Mouse (Mus musculus): ENCODE results near the gene Fut2. TPM values are rescaled to one million over a fixed set of nuclear protein-coding genes. Genes with fewer than 3 reads are reported as not detected.
A peak's percentile ranks its signal among the peaks of the same experiment; 100 is the strongest.

Gene Fut2
- polyA plus RNA-seq, 1 experiment: 0.21 TPM

DNA sequence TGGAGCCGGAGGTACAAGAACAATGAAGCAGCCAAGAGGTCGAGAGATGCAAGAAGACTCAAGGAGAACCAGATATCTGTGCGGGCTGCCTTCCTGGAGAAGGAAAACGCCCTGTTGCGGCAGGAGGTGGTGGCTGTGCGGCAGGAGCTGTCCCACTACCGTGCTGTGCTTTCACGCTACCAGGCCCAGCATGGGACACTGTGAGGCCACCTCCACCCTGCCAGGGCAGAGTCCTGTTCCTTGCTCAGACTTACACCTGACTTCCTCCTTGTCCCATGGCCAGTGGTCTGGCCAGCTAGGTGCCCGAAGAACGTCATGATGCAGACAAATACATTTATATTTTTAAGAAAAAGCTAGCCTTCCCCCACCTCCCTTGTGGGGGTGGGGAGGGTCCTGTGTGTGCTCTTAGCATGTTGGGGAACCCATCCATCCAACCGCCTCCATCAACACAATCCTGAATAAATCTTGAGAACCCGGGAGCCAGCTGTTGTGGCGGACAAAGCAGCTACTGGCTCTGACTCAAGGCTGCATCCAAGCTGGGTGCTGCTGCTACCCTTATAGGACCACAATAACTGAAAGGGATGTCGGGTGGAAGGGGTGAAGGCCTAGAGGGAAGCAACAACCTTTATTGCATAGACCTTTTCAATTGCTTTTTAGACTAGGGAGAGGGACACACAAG lies 43.6 kb upstream of the Fut2 start:
- Histone ChIP-seq H3K4me1 (ENCODE audit: control insufficient read depth, insufficient read depth, low read length) (peaks cover 11% of the 10 kb centered on the region), H3K4me3 (ENCODE audit: insufficient read depth, low read length) (no peak overlapping the region), H3K27ac (ENCODE audit: insufficient read depth, low read length) (no peak overlapping the region)
- TF ChIP-seq POLR2A (IDR thresholded peaks at IDR 0.05; ENCODE audit: extremely low read depth, insufficient read depth, low read length) (peak; percentile 59), CTCF (IDR thresholded peaks at IDR 0.05; ENCODE audit: extremely low read depth, insufficient read depth, low read length) (no peak)

DNA sequence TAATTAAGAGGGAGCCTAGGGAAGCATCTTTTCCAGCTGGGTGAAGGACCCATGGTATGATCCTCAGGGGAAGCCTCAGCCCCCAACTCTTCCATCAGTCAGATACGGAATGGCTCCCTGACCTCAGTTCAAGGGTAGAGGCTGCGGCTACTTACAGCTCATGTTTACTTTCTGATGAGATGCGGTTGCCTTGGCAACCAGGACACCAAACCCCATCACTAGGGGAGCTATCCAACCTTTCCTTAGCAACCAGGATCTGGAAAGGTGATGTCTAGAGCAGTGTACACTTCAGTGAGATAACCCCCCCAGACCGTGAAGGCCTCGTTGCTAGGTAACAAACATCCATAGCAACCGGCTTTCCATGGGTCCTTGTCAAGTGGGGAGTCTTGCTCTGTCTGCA lies 42.8 kb upstream of the Fut2 start:
- TF ChIP-seq CTCF (IDR thresholded peaks at IDR 0.05; ENCODE audit: extremely low read depth, insufficient read depth, low read length): no peak
- TF ChIP-seq POLR2A (IDR thresholded peaks at IDR 0.05; ENCODE audit: extremely low read depth, insufficient read depth, low read length): 0 out of 2 replicates have a peak, but pooled peaks have one; percentile 8
- peaks cover 11% of the 10 kb centered on the region for H3K4me1 ChIP-seq (ENCODE audit: control insufficient read depth, insufficient read depth, low read length)
- peak overlapping the region; percentile 82; the same call in 1 of the 2 replicates for H3K27ac ChIP-seq (ENCODE audit: insufficient read depth, low read length)
- no peak overlapping the region for H3K4me3 ChIP-seq (ENCODE audit: insufficient read depth, low read length)

DNA sequence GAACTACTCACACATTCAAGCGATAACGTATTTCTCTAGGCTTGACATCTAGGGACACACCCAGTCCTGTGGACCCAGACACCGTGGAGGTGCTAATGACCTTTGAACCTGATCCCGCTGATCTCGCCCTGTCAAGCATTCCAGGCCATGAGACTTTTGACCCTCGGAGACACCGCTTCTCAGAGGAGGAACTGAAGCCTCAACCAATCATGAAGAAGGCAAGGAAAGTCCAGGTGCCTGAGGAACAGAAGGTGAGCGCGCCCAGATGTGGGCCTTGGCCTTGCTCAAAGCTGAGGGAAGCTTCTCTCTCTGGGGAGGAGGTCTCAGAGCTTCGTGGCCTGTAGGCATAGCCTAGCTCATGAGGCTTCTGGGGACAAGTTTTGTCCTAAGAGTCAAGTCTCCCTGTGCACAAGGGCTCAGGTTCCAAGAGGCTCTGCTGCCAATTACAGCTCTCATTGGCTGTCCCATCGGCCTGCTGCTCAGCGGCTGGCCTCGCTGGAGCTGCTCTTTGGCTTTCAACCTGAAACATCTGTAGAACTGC lies 42.1 kb upstream of the Fut2 start:
- Histone ChIP-seq H3K4me1 (ENCODE audit: control insufficient read depth, insufficient read depth, low read length) (peaks cover 11% of the 10 kb centered on the region), H3K4me3 (ENCODE audit: insufficient read depth, low read length) (peak overlapping the region; percentile 97; the same call in 1 of the 2 replicates), H3K27ac (ENCODE audit: insufficient read depth, low read length) (peak overlapping the region; percentile 82)
- TF ChIP-seq POLR2A (IDR thresholded peaks at IDR 0.05; ENCODE audit: extremely low read depth, insufficient read depth, low read length) (peak; percentile 26; the same call in 1 of the 2 replicates), CTCF (IDR thresholded peaks at IDR 0.05; ENCODE audit: extremely low read depth, insufficient read depth, low read length) (no peak)

DNA sequence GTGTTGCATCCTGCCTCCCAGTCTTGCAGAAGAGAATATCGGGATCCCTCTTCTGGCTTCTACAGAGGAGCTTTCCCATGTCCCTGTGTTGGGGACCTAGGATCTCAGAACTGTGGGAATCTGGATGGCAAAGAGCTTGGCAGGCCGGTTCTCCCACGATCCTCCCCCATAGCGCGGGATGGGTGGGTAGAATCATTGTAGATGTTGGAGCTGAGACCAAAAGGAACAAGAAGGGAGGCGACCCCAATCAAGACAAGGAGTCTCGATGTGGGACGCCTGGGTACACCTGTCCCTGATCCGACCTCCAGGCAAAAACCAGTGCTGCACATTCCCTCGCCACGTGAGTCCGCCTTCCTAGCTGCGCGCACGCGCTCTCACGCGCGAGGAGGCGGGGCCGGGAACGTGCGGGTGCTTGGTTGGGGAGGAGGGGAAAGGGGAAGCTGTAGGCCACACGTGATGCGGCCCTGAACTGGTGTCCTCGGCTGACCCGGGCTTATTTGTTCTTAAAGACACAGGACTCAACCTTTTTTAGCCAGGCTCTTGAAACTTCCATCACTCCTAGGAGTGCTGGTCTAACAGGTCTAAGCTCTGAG lies 41.3 kb upstream of the Fut2 start:
- H3K4me1 ChIP-seq (ENCODE audit: control insufficient read depth, insufficient read depth, low read length): peaks cover 11% of the 10 kb centered on the region
- peak overlapping the region; percentile 97 for H3K4me3 ChIP-seq (ENCODE audit: insufficient read depth, low read length)
- peak overlapping the region; percentile 95 for H3K27ac ChIP-seq (ENCODE audit: insufficient read depth, low read length)
- TF ChIP-seq CTCF (IDR thresholded peaks at IDR 0.05; ENCODE audit: extremely low read depth, insufficient read depth, low read length): no peak
- TF ChIP-seq POLR2A (IDR thresholded peaks at IDR 0.05; ENCODE audit: extremely low read depth, insufficient read depth, low read length): peak; percentile 69

DNA sequence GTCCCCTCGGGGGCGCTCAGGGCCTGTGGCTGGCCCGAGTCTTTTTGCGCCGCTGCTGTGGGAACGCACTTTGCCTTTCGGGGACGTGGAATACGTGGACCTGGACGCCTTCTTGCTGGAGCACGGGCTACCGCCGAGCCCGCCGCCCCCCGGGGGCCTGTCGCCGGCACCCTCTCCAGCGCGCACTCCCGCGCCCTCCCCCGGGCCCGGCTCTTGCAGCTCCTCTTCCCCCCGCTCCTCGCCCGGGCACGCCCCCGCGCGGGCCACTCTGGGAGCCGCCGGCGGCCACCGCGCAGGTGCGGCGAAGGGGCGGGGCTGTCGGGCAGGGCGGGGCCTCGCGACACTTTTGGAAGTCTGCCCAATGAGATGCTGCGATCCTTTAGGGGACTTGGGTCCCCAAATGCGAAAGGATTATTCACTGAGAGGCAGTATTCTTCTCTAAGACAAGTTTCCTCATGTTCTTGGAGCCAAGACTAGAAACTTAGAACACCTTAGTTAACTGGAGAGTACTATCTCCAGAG lies 40.6 kb upstream of the Fut2 start:
- Histone ChIP-seq H3K4me3 (ENCODE audit: insufficient read depth, low read length) (peak overlapping the region; percentile 97), H3K4me1 (ENCODE audit: control insufficient read depth, insufficient read depth, low read length) (peaks cover 11% of the 10 kb centered on the region), H3K27ac (ENCODE audit: insufficient read depth, low read length) (peak overlapping the region; percentile 100)
- TF ChIP-seq POLR2A (IDR thresholded peaks at IDR 0.05; ENCODE audit: extremely low read depth, insufficient read depth, low read length) (peak; percentile 46; the same call in 1 of the 2 replicates), CTCF (IDR thresholded peaks at IDR 0.05; ENCODE audit: extremely low read depth, insufficient read depth, low read length) (no peak)

DNA sequence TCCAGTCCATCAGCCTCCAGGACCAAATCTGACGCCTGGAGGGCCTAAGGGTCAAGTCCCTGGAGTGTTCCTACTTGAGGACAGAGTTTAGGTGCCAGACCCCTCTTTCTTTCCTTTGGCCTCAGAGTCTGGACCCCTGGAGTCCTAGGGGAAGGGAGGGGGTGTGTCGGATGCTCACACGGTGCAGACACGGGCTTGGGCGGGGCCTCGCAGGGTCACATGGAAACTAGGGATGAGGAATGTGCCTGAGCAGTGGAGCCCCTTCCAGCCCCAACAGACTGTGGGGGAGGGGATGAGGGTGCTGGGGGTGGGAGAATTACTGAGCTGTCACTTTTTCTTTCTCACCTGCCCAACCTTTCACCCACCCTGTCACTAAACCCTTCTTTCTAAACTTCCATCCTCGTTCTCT lies 39.7 kb upstream of the Fut2 start:
- Histone ChIP-seq H3K27ac (ENCODE audit: insufficient read depth, low read length) (peak overlapping the region; percentile 100), H3K4me1 (ENCODE audit: control insufficient read depth, insufficient read depth, low read length) (peaks cover 11% of the 10 kb centered on the region), H3K4me3 (ENCODE audit: insufficient read depth, low read length) (peak overlapping the region; percentile 97)
- TF ChIP-seq POLR2A (IDR thresholded peaks at IDR 0.05; ENCODE audit: extremely low read depth, insufficient read depth, low read length) (peak; percentile 59; the same call in 1 of the 2 replicates), CTCF (IDR thresholded peaks at IDR 0.05; ENCODE audit: extremely low read depth, insufficient read depth, low read length) (no peak)

DNA sequence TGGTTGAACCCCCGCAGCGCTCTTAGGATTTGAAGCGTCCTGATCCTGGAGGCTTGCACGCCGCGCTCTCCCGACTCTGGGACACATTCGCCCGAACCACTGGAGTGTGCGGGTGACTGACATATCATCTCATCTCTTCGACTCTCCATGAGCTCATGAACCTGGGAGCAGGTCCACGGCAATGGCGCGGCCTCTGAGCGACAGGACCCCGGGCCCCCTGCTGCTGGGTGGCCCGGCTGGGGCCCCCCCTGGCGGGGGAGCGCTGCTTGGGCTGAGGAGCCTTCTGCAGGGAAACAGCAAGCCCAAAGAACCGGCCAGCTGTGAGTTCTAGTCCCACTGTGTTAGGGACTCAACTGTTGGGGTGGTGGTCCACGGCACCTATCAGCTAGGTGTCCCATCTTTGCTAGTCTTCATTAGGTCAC lies 39.3 kb upstream of the Fut2 start:
- peak overlapping the region; percentile 100 for H3K27ac ChIP-seq (ENCODE audit: insufficient read depth, low read length)
- no peak for TF ChIP-seq POLR2A (IDR thresholded peaks at IDR 0.05; ENCODE audit: extremely low read depth, insufficient read depth, low read length)
- no peak for TF ChIP-seq CTCF (IDR thresholded peaks at IDR 0.05; ENCODE audit: extremely low read depth, insufficient read depth, low read length)
- H3K4me1 ChIP-seq (ENCODE audit: control insufficient read depth, insufficient read depth, low read length): peaks cover 11% of the 10 kb centered on the region
- peak overlapping the region; percentile 97 for H3K4me3 ChIP-seq (ENCODE audit: insufficient read depth, low read length)

DNA sequence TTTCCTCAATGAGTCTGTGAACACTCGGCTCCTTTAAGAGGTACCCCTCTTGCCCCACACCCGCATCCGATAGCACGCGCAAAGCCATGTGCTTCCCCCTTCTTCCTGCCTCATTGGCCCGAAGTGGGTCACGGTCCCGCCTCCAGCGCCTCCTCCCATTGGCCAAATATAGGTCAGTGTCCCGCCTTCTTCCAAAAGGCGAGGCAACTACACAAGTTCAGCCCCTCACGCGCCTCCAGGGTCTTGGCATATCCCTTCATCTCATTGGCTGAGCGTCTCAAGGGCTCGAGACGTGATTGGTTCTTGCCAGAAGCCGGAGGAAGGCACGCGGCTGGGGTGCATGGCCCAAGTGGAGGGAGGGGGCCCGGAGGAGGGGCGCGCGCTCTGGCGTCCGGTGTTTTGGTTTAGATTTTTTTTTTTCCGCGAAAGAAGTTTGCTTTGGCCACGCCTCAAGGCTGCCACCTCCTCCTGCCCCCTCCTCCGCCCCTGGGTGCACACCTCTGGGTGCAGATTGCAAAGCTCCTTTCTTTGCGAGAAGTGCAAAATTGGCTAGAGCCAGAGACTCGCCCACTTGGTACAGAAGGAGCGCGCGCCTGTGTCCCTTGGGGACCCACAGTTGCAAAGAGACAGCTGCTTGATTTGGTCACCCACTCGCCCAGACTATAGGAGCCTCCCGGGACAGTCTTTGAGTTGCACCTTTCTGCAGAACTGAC lies 38.7 kb upstream of the Fut2 start, which contains the start of gene Dbp:
Dbp (plus strand) TSS at position 359 of the 713 bp plus-strand sequence.
- Histone ChIP-seq H3K4me3 (ENCODE audit: insufficient read depth, low read length) (peak within 1 kb of the TSS; percentile 97), H3K27ac (ENCODE audit: insufficient read depth, low read length) (peak within 1 kb of the TSS; percentile 100), H3K4me1 (ENCODE audit: control insufficient read depth, insufficient read depth, low read length) (peaks cover 11% of the 10 kb centered on the region)
- TF ChIP-seq POLR2A (IDR thresholded peaks at IDR 0.05; ENCODE audit: extremely low read depth, insufficient read depth, low read length) (peak; percentile 66), CTCF (IDR thresholded peaks at IDR 0.05; ENCODE audit: extremely low read depth, insufficient read depth, low read length) (no peak)

DNA sequence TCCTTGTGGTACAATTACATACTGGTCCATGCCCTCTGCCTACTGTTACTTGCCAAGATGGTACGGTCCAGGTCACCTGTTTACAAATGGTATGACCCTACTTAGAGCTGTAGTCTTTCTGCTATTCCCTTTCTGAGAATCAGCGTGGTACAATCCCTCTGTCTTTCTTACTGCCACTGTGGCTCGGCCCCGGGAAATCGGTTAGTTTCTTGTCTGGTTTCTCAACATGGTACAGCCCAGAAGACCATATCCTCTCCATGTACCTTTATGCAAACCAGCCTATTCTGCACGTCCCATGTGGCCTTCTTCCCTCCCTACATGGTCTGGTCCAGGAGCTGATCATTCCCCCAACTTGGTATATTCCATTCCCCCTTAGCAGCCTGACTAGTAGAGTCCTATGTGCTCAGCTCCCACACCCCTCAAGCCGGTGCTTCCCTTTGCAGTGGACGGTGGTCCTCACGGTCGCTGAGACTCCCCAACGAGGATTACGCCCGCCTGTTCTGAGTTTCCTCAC lies 37.9 kb upstream of the Fut2 start:
- peak overlapping the region; percentile 45 for H3K4me3 ChIP-seq (ENCODE audit: insufficient read depth, low read length)
- H3K27ac ChIP-seq (ENCODE audit: insufficient read depth, low read length): peak overlapping the region; percentile 87
- peaks cover 9% of the 10 kb centered on the region; the same call in 1 of the 2 replicates for H3K4me1 ChIP-seq (ENCODE audit: control insufficient read depth, insufficient read depth, low read length)
- TF ChIP-seq CTCF (IDR thresholded peaks at IDR 0.05; ENCODE audit: extremely low read depth, insufficient read depth, low read length) (no peak), POLR2A (IDR thresholded peaks at IDR 0.05; ENCODE audit: extremely low read depth, insufficient read depth, low read length) (peak; percentile 88)

Measured in cortical plate, adult 2 months (tissue).